Mouse (Mus musculus): ENCODE data around the gene Pcp4l1. TPM values are rescaled to one million over a fixed set of nuclear protein-coding genes. Genes with fewer than 3 reads are reported as not detected.

Gene Pcp4l1
- polyA plus RNA-seq (2015; fragmentation: Illumina TruSeq; extraction: RNeasy Lipid Tissue Mini Kit (QIAGEN cat#74804); ENCODE audit: low read depth, low replicate concordance): 282 TPM

DNA sequence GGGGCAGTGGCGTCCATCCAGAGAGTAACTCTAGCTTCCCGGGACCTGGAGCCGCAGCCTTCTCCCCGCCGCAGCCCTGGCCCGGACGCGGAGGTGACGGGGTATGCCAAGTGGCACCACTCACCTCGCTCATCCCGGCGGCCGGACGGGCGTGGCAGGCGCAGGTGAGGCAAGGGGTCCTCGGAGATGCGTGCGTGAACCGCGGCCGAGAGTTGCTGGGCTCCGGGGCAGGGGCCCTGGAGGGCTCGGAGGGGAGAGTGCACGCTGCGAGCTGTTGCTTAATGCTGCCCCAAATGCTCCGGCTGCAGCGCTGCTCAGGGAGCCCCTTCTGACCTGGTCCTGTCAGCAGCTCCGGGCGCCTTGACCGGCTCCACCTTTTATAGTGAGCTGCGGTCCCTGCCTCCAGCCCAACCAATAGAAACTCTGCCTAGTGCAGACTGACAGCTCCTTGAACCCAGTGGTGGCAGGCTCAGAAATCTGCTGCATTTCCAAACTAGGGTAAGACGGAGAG lies at the start of gene Pcp4l1:
Gene Pcp4l1 (minus strand): TSS at position 382 of the 511 bp plus-strand sequence.

DNA sequence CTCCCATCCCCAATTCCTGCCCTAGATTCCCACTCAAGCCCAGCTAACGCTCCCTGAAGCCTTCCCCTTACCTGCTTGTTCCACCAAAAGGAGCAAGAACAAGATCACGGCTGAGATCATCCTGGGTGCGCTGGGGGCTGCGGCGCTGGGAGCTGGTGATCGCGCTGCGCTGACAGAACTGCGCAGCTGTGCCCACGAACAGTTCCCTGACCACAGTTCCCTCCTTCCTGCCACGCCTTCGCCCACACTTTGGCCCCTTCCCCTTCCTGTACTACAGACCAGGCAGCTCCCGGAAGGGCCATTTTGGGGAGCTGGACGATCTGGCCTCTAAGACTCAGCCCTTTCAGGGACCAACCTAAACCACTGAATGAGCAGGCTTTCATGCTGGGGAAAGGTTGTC lies 38.1 kb upstream of the Pcp4l1 start, which contains the start of gene Fcer1g:
Gene Fcer1g (minus strand): TSS at position 240 of the 400 bp plus-strand sequence.

DNA sequence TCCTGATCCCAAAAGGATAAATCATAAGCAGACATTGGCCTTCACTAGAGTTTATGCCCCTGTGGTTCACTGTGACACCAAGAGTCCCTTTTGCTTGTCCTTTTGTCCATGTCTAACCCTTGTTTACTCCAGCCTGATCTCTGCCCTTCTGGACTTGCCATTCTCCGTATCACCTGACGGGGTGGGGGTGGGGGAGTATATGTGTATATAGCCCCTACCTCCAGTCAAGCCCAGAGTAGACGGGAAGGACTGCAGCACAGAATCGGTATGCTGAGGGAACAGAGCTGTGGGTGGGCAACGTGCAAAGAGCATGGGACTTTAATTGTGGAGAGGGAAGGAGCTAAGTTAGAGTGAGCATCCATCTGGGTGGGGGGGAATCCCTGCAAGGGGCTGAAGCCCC lies 28.8 kb upstream of the Pcp4l1 start, which contains the start of gene Apoa2:
Gene Apoa2 (plus strand): TSS at position 198 of the 400 bp plus-strand sequence.

DNA sequence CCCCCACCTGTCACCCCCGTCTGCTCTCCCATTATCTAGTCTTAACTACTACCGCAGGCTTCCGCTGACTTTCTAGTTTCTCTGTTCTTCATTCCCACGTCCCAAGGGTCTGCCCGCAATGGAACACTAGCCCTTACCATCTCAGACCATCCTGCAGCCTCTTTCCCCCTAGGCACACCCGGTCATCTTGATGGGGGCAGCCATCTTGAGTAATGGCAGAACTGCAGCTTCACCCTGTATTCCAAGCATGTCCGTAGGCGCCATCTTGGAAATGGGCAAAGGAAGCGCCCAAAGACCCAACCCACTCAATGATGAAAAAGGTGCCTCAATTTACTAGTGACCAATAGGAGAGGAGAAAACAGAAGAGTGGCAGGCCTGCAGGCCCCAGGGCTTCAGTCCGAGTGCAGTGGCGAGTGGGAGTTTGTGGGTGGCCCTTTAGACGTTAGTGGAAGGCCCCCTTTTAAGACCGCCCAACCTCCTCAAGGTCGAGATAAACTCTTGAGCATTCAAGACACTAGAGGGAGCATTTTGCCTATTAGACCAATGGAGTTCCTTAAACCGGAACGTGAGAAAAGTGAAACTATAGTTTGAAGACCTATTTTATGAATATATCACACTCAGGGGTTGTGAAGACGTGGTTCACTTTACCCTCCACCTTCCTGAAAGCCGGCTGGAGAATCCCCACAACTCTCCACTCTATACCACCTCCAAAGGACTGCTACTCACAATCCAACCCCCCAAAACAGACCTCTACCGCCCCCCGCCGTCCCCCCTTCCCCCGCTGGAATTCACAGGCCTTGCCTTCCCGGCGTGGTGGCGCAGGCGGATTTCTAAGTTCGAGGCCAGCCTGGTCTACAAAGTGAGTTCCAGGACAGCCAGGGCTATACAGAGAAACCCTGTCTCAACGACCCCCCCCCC lies 26.4 kb upstream of the Pcp4l1 start, which contains the start of gene Tomm40l:
Gene Tomm40l (minus strand): TSS at position 277 of the 918 bp plus-strand sequence.

DNA sequence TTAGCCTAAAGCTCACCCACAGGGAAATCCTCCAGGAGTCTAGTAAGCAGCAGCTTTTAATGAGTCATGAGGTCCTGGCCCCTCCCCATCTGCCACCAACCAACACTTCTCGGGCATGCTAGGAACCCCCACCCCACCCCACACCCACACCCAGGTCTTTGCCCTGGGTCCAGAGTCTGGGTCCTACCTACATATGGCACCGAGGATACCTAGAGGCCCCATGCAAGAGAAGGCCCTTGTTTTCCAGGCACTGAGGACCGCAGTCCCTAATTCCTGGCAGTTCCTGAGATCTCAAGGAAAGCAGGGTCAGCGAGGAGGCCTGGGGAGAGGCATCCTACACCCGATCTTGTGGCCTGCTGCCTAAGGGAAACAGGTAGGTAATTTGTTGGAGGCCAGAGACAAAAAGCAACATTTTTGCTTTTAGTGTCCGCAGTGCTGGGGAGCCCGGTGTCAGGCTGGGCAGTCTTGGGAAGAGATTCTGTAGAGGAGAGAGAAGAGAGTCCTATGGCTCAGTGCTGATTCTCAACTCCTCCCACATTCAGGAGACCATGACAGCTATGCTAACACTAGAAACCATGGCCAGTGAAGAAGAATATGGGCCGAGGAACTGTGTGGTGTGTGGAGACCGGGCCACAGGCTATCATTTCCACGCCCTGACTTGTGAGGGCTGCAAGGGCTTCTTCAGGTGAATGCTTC lies 17.9 kb upstream of the Pcp4l1 start, which contains the start of gene Nr1i3:
Gene Nr1i3 (plus strand): TSS at position 170 of the 696 bp plus-strand sequence.

DNA sequence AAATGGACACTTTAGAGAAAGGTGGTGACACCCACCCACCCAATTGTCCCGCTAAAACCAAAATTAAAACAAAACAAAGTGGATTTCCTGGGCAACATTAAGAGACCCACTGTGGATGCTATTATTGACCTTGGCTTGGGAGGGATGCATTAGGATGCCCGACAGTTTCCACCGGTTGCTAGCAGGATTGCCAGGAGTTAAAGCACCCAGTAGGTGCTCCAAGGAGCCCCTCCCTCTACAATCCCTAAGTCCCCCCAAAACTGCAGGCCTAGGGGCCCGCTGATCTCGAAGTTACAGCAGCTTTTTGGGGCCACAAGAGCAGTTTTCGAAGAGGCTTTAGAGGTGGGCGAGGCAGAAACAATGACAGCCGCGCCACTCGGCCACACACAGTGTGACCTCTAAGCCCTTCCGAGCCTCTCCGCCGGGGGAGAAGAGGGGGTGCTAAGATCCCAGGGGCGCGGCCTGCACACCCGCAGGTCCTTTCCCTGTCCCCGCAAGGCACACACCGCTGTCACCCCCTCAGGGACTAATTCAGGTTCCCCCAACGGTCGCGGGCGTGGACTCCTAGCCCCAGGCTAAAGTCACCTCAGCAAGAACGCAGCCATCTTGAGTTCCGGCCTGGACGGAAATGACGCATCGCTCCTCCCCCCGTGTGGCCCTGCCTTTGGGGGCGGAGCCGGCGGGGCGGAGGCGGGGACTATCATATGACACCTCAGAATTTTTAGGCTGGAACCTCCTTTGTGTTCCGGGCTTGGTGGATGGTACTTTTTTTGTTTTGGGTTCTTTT lies 45.9 kb downstream of the Pcp4l1 start, which contains the start of the genes Sdhc and Mpz:
Gene Sdhc (minus strand): TSS at position 630 of the 787 bp plus-strand sequence.
Gene Mpz (plus strand): TSS at position 738 of the 787 bp plus-strand sequence.

Other genes with a start within 250 kb of the Pcp4l1 start
- gene Fcgr2b, start 219.7 kb downstream of the Pcp4l1 start, polyA plus RNA-seq (2015; fragmentation: Illumina TruSeq; extraction: RNeasy Lipid Tissue Mini Kit (QIAGEN cat#74804); ENCODE audit: low read depth, low replicate concordance): 5.2 TPM
- 0.74 TPM for gene Fcgr4, start 177.3 kb downstream of the Pcp4l1 start, polyA plus RNA-seq (2015; fragmentation: Illumina TruSeq; extraction: RNeasy Lipid Tissue Mini Kit (QIAGEN cat#74804); ENCODE audit: low read depth, low replicate concordance)
- gene Fcgr3, start 131.3 kb downstream of the Pcp4l1 start, polyA plus RNA-seq (2015; fragmentation: Illumina TruSeq; extraction: RNeasy Lipid Tissue Mini Kit (QIAGEN cat#74804); ENCODE audit: low read depth, low replicate concordance): 32.3 TPM
- gene Cfap126, start 82.3 kb downstream of the Pcp4l1 start, polyA plus RNA-seq (2015; fragmentation: Illumina TruSeq; extraction: RNeasy Lipid Tissue Mini Kit (QIAGEN cat#74804); ENCODE audit: low read depth, low replicate concordance): 5.5 TPM
- gene Sdhc, start 45.7 kb downstream of the Pcp4l1 start, polyA plus RNA-seq (2015; fragmentation: Illumina TruSeq; extraction: RNeasy Lipid Tissue Mini Kit (QIAGEN cat#74804); ENCODE audit: low read depth, low replicate concordance): 136 TPM
- not detected for gene Mpz, start 45.6 kb downstream of the Pcp4l1 start, polyA plus RNA-seq (2015; fragmentation: Illumina TruSeq; extraction: RNeasy Lipid Tissue Mini Kit (QIAGEN cat#74804); ENCODE audit: low read depth, low replicate concordance)
- 0.48 TPM for gene Nr1i3, start 17.7 kb upstream of the Pcp4l1 start, polyA plus RNA-seq (2015; fragmentation: Illumina TruSeq; extraction: RNeasy Lipid Tissue Mini Kit (QIAGEN cat#74804); ENCODE audit: low read depth, low replicate concordance)
- gene Tomm40l, start 26.2 kb upstream of the Pcp4l1 start, polyA plus RNA-seq (2015; fragmentation: Illumina TruSeq; extraction: RNeasy Lipid Tissue Mini Kit (QIAGEN cat#74804); ENCODE audit: low read depth, low replicate concordance): 118 TPM
- gene Apoa2, start 28.8 kb upstream of the Pcp4l1 start, polyA plus RNA-seq (2015; fragmentation: Illumina TruSeq; extraction: RNeasy Lipid Tissue Mini Kit (QIAGEN cat#74804); ENCODE audit: low read depth, low replicate concordance): 6.9 TPM
- 35.4 TPM for gene Fcer1g, start 38.1 kb upstream of the Pcp4l1 start, polyA plus RNA-seq (2015; fragmentation: Illumina TruSeq; extraction: RNeasy Lipid Tissue Mini Kit (QIAGEN cat#74804); ENCODE audit: low read depth, low replicate concordance)
- gene Adamts4, start 54.2 kb upstream of the Pcp4l1 start, polyA plus RNA-seq (2015; fragmentation: Illumina TruSeq; extraction: RNeasy Lipid Tissue Mini Kit (QIAGEN cat#74804); ENCODE audit: low read depth, low replicate concordance): 15.3 TPM
- 322 TPM for gene Ndufs2, start 55.1 kb upstream of the Pcp4l1 start, polyA plus RNA-seq (2015; fragmentation: Illumina TruSeq; extraction: RNeasy Lipid Tissue Mini Kit (QIAGEN cat#74804); ENCODE audit: low read depth, low replicate concordance)
- gene B4galt3, start 74.1 kb upstream of the Pcp4l1 start, polyA plus RNA-seq (2015; fragmentation: Illumina TruSeq; extraction: RNeasy Lipid Tissue Mini Kit (QIAGEN cat#74804); ENCODE audit: low read depth, low replicate concordance): 44.0 TPM
- gene Ppox, start 84.9 kb upstream of the Pcp4l1 start, polyA plus RNA-seq (2015; fragmentation: Illumina TruSeq; extraction: RNeasy Lipid Tissue Mini Kit (QIAGEN cat#74804); ENCODE audit: low read depth, low replicate concordance): 35.3 TPM
- gene Usp21, start 91.7 kb upstream of the Pcp4l1 start, polyA plus RNA-seq (2015; fragmentation: Illumina TruSeq; extraction: RNeasy Lipid Tissue Mini Kit (QIAGEN cat#74804); ENCODE audit: low read depth, low replicate concordance): 47.5 TPM
- 187 TPM for gene Ufc1, start 98.8 kb upstream of the Pcp4l1 start, polyA plus RNA-seq (2015; fragmentation: Illumina TruSeq; extraction: RNeasy Lipid Tissue Mini Kit (QIAGEN cat#74804); ENCODE audit: low read depth, low replicate concordance)
- 42.7 TPM for gene Dedd, start 132.9 kb upstream of the Pcp4l1 start, polyA plus RNA-seq (2015; fragmentation: Illumina TruSeq; extraction: RNeasy Lipid Tissue Mini Kit (QIAGEN cat#74804); ENCODE audit: low read depth, low replicate concordance)
- 59.9 TPM for gene Nit1, start 149.4 kb upstream of the Pcp4l1 start, polyA plus RNA-seq (2015; fragmentation: Illumina TruSeq; extraction: RNeasy Lipid Tissue Mini Kit (QIAGEN cat#74804); ENCODE audit: low read depth, low replicate concordance)
- 221 TPM for gene Pfdn2, start 149.4 kb upstream of the Pcp4l1 start, polyA plus RNA-seq (2015; fragmentation: Illumina TruSeq; extraction: RNeasy Lipid Tissue Mini Kit (QIAGEN cat#74804); ENCODE audit: low read depth, low replicate concordance)
- gene Klhdc9, start 164.5 kb upstream of the Pcp4l1 start, polyA plus RNA-seq (2015; fragmentation: Illumina TruSeq; extraction: RNeasy Lipid Tissue Mini Kit (QIAGEN cat#74804); ENCODE audit: low read depth, low replicate concordance): 5.8 TPM
- 4.8 TPM for gene Nectin4, start 173.8 kb upstream of the Pcp4l1 start, polyA plus RNA-seq (2015; fragmentation: Illumina TruSeq; extraction: RNeasy Lipid Tissue Mini Kit (QIAGEN cat#74804); ENCODE audit: low read depth, low replicate concordance)
- 2.2 TPM for gene Arhgap30, start 192.7 kb upstream of the Pcp4l1 start, polyA plus RNA-seq (2015; fragmentation: Illumina TruSeq; extraction: RNeasy Lipid Tissue Mini Kit (QIAGEN cat#74804); ENCODE audit: low read depth, low replicate concordance)
- gene Usf1, start 215.0 kb upstream of the Pcp4l1 start, polyA plus RNA-seq (2015; fragmentation: Illumina TruSeq; extraction: RNeasy Lipid Tissue Mini Kit (QIAGEN cat#74804); ENCODE audit: low read depth, low replicate concordance): 125 TPM
- not detected for gene Tstd1, start 222.6 kb upstream of the Pcp4l1 start, polyA plus RNA-seq (2015; fragmentation: Illumina TruSeq; extraction: RNeasy Lipid Tissue Mini Kit (QIAGEN cat#74804); ENCODE audit: low read depth, low replicate concordance)
- gene F11r, start 241.3 kb upstream of the Pcp4l1 start, polyA plus RNA-seq (2015; fragmentation: Illumina TruSeq; extraction: RNeasy Lipid Tissue Mini Kit (QIAGEN cat#74804); ENCODE audit: low read depth, low replicate concordance): 10.4 TPM

Measured in brain, adult 10 weeks (tissue).